Mouse (Mus musculus) liver, adult 2 months (tissue): ENCODE data around the gene Erlec1. TPM values are rescaled to one million over a fixed set of nuclear protein-coding genes. Genes with fewer than 3 reads are reported as not detected.

Source experiments
- DNase-seq: peaks from one replicate; pipeline ENCODE4 v3.0.0-alpha.2; 2011; ENCODE audit warnings: low read depth, low spot score; ENCODE audit errors: extremely low read depth
- H3K27ac ChIP-seq: fragments of 200-500 bp; replicated peaks from 2 replicates; pipeline ENCODE4 v1.5.1; 2012; ENCODE audit warnings: low read depth, mild to moderate bottlenecking, control low read depth, inconsistent platforms, low read length; ENCODE audit not compliant: insufficient read depth
- H3K27me3 ChIP-seq: fragments of 200-500 bp; 2 replicates; pipeline ENCODE4 v1.6.1; 2012; ENCODE audit warnings: mild to moderate bottlenecking, moderate library complexity, low read length, inconsistent platforms; ENCODE audit not compliant: control insufficient read depth, insufficient read depth
- H3K36me3 ChIP-seq: fragments of 200-500 bp; 2 replicates; pipeline ENCODE4 v1.6.1; 2012; ENCODE audit warnings: low read length, inconsistent platforms; ENCODE audit not compliant: control insufficient read depth, insufficient read depth
- H3K4me1 ChIP-seq: fragments of 200-500 bp; 2 replicates; pipeline ENCODE4 v1.6.1; 2011; ENCODE audit warnings: low read length; ENCODE audit not compliant: control insufficient read depth, insufficient read depth
- H3K4me3 ChIP-seq: fragments of 200-500 bp; 2 replicates; pipeline ENCODE4 v1.5.1; 2011; ENCODE audit warnings: low read depth, mild to moderate bottlenecking, control low read depth, low read length, moderate library complexity; ENCODE audit not compliant: insufficient read depth
- H3K79me2 ChIP-seq: fragments of 200-500 bp; 2 replicates; pipeline ENCODE4 v1.6.1; 2012; ENCODE audit warnings: inconsistent platforms, mild to moderate bottlenecking, low read length, moderate library complexity; ENCODE audit not compliant: control insufficient read depth, insufficient read depth
- H3K9ac ChIP-seq: fragments of 200-500 bp; 2 replicates; pipeline ENCODE4 v1.6.1; 2012; ENCODE audit warnings: low read depth, mild to moderate bottlenecking, control low read depth, inconsistent platforms, low read length
- CTCF ChIP-seq: fragments of 200-500 bp; IDR thresholded peaks from 2 replicates; pipeline ENCODE4 v1.5.1; 2011; ENCODE audit warnings: low read depth, low read length, control low read depth
- POLR2A ChIP-seq: fragments of 200-500 bp; IDR thresholded peaks from 2 replicates; pipeline ENCODE4 v1.6.1; 2011; ENCODE audit warnings: low read length, control low read depth; ENCODE audit not compliant: insufficient read depth; ENCODE audit errors: extremely low read depth
- WGBS: fragments of 180-500 bp; shearing (Covaris S2); methylation state at CpG from one replicate; pipeline ENCODE4 v1.1.7; 2018; 5-methylcytosine and 5-hydroxymethylcytosine counted together
- polyA plus RNA-seq: library from polyadenylated mRNA; depleted of rRNA; stranded (reverse); fragments of >200 nt; gene quantifications from 2 replicates; pipeline ENCODE4 v1.2.3, GENCODE M21; 2012
- total RNA-seq: library from RNA; depleted of rRNA; stranded (reverse); fragments of >200 nt; gene quantifications from 2 replicates; pipeline ENCODE4 v1.2.3, GENCODE M21; 2014

Gene Erlec1
- total and polyA plus RNA-seq, 2 experiments: 13.0 to 31.3 TPM

GRCm38 (mm10) chr11:30986625-30987017 lies 32.5 kb upstream of the Erlec1 start:
- Histone ChIP-seq H3K27me3 (no peaks in the 10 kb centered on the region), H3K4me3 (peak overlapping the region; percentile 97), H3K27ac (no peak overlapping the region; the same call in 1 of the 2 replicates), H3K79me2 (peaks cover 3% of the 10 kb centered on the region; the same call in 1 of the 2 replicates), H3K9ac (peak overlapping the region; percentile 43), H3K36me3 (peaks cover 6% of the 10 kb centered on the region), H3K4me1 (peaks cover 2% of the 10 kb centered on the region; the same call in 1 of the 2 replicates)
- DNase-seq: no peak
- TF ChIP-seq POLR2A (no peak), CTCF (no peak)
- WGBS: 0% methylated on average over 2 of the region's 2 CpGs

DNA sequence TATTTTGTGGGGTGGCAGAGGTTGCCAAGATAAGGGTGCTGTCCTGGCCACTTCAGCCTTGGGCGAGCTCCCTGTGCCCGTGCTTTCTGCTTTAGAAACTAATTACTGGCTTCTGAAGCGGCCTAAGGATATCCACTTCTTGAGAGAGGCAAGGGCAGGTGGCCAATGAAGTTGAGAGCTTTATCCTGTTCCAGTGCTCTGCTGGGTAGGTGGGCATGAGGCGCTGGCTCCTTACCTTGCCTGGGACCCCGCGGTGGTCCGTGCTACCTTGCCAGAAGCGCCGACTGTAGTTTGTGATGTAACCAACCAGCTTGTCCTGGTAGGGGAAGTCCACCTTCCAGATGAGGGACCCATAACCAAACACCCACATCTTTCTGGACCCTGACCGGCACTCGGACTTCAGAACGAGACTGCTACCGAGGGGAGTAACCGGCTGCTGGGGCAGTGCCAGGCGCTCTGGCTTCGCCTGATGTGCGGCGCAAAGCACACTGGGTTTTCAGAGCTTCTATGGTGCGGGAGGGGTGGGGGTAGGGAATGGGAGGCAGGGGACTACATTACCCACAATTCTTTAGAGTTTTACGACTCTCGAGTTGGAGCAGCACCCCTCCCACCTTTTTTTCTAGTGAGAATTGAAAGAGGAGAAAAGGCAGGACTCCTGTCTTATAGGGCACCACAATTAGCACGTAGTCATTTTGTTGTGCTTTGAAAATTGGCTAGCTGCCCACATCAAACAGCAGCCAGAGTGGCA lies 31.9 kb upstream of the Erlec1 start, which contains the start of gene Chac2:
Gene Chac2 (minus strand): TSS at position 474 of the 748 bp plus-strand sequence.
- WGBS: 1% methylated on average over 22 of the region's 22 CpGs

DNA sequence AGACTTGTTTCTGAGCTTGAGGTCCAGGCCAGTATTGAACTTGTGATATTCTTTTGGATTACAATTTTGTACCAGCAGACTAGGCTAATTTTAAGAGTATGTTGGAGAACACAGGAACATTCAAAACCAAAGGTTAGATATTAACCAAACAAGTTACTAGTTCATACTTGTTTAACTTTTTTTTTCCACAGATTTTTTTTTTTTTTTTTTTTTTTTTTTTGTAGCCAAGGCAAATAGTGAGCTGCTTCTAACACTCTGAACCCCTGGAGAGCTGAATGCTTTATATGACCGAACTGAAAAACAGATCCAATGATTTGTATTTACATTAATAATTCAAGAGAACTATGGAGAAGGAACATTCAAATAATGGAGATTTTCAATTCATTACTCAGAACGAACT lies 31.1 kb upstream of the Erlec1 start:
- peak; percentile 85 for DNase-seq
- Histone ChIP-seq H3K79me2 (peaks cover 3% of the 10 kb centered on the region; the same call in 1 of the 2 replicates), H3K4me3 (peak overlapping the region; percentile 97), H3K9ac (no peak overlapping the region), H3K36me3 (peaks cover 7% of the 10 kb centered on the region), H3K27me3 (no peaks in the 10 kb centered on the region), H3K27ac (no peak overlapping the region), H3K4me1 (peaks cover 2% of the 10 kb centered on the region; the same call in 1 of the 2 replicates)
- 13% methylated on average over 2 of the region's 2 CpGs for WGBS
- no peak for TF ChIP-seq POLR2A
- no peak for TF ChIP-seq CTCF

More for the DNA sequence above, 31.9 kb upstream of the Erlec1 start, which contains the start of gene Chac2:
- Histone ChIP-seq H3K27ac (peak within 1 kb of the TSS; percentile 98), H3K79me2 (peaks cover 3% of the 10 kb centered on the region; the same call in 1 of the 2 replicates), H3K36me3 (peaks cover 6% of the 10 kb centered on the region), H3K27me3 (no peaks in the 10 kb centered on the region), H3K4me3 (peak within 1 kb of the TSS; percentile 97), H3K4me1 (peaks cover 2% of the 10 kb centered on the region; the same call in 1 of the 2 replicates), H3K9ac (peak within 1 kb of the TSS; percentile 95)
- TF ChIP-seq CTCF (no peak), POLR2A (0 out of 2 replicates have a peak, but pooled peaks have one; percentile 20)
- peak; percentile 96 for DNase-seq

DNA sequence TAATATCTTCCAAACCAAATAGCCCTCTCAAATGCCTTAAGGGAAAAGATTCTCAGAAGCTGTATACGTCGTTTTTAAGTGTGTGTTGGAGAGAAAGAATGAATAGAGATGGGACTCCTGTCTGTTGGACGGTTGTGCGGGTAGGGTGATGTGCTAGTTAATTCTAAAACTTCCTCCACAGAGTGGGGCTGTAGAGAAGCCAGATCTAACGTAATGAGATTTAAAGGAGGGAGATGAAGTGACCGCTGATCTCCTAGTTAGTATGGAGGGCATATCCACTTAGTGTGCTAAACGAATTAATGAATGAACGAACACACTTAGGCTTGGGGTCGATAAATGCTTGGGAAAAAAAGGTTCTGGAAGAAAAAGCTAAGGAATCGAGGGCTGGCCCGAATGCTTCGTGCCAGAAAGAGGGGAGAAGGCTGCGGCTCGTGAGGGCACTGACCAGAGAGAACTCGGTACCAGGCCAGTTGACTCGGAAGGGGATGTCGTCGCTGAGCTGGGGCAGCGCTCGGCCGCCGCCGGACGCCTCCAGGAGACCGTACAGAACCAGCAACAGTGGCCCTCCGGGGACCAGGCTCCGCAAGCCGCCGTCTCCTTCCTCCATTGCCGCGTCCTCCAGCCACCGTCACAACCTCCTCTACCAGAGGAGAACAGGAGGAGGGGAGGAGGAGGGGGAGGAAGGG lies 523 bp downstream of the Erlec1 start:
- 1% methylated on average over 28 of the region's 32 CpGs for WGBS
- Histone ChIP-seq H3K79me2 (peaks cover 4% of the 10 kb centered on the region), H3K27me3 (no peaks in the 10 kb centered on the region), H3K27ac (peak overlapping the region; percentile 32; the same call in 1 of the 2 replicates), H3K4me1 (peaks cover 3% of the 10 kb centered on the region; the same call in 1 of the 2 replicates), H3K36me3 (peaks cover 18% of the 10 kb centered on the region), H3K9ac (peak overlapping the region; percentile 68), H3K4me3 (peak overlapping the region; percentile 69)
- DNase-seq: peak; percentile 42
- TF ChIP-seq POLR2A (no peak), CTCF (no peak)

DNA sequence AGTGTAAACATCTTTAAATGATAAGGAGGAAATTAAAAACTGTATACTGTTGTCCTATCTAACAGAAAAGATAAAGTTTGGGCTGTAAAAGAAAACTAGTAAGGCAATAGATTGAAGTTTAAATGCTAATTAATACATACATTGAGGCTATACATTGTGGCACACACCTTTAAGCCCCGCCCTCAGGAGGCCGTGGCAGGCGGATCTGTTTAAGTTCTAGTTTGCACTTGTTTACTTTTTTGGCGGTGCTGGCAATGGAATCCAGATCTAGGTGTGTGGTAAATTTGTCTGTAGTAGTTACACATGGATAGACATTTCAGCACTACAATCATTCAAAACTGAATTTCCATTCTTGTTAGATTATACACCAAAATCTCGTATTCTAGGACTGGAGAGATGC lies 1.3 kb downstream of the Erlec1 start:
- peaks cover 3% of the 10 kb centered on the region; the same call in 1 of the 2 replicates for H3K4me1 ChIP-seq
- no peak overlapping the region for H3K9ac ChIP-seq
- no peak overlapping the region for H3K27ac ChIP-seq
- H3K36me3 ChIP-seq: peaks cover 23% of the 10 kb centered on the region
- 39% methylated on average over 5 of the region's 5 CpGs for WGBS
- H3K27me3 ChIP-seq: no peaks in the 10 kb centered on the region
- DNase-seq: no peak
- no peak for TF ChIP-seq POLR2A
- TF ChIP-seq CTCF: no peak
- H3K79me2 ChIP-seq: peaks cover 4% of the 10 kb centered on the region
- H3K4me3 ChIP-seq: no peak overlapping the region
